Mouse (Mus musculus) left cerebral cortex, adult 18-20 months (tissue): ENCODE data around the gene Hes7. TPM values are rescaled to one million over a fixed set of nuclear protein-coding genes. Genes with fewer than 3 reads are reported as not detected.
A peak's percentile ranks its signal among the peaks of the same experiment; 100 is the strongest.

Source experiments
- DNase-seq, 2 experiments: peaks; one replicate each; pipeline ENCODE4 v3.0.0; 2021 to 2022; ENCODE audit warnings: low spot score in 2 of 2, mixed read lengths in 1 of 2
- long read RNA-seq, 2 experiments: library from polyadenylated mRNA; stranded (forward); transcript quantifications; one replicate each; pipeline ENCODE4 v2.0.0; 2021
- total RNA-seq, 2 experiments: library from RNA; stranded (reverse); gene quantifications; 2 replicates each; pipeline ENCODE4 v1.2.3; 2021

The Hes7 gene
- total RNA-seq, result under 1 TPM; 0.42 to 0.79 TPM
- long read RNA-seq, experiment 1, result 0 reads
- long read RNA-seq, experiment 2, partial matches to known transcripts, result 1 of 2 reads
- long read RNA-seq, experiment 2, other reads (novel, unspliced or antisense), result 1 of 2 reads

DNA sequence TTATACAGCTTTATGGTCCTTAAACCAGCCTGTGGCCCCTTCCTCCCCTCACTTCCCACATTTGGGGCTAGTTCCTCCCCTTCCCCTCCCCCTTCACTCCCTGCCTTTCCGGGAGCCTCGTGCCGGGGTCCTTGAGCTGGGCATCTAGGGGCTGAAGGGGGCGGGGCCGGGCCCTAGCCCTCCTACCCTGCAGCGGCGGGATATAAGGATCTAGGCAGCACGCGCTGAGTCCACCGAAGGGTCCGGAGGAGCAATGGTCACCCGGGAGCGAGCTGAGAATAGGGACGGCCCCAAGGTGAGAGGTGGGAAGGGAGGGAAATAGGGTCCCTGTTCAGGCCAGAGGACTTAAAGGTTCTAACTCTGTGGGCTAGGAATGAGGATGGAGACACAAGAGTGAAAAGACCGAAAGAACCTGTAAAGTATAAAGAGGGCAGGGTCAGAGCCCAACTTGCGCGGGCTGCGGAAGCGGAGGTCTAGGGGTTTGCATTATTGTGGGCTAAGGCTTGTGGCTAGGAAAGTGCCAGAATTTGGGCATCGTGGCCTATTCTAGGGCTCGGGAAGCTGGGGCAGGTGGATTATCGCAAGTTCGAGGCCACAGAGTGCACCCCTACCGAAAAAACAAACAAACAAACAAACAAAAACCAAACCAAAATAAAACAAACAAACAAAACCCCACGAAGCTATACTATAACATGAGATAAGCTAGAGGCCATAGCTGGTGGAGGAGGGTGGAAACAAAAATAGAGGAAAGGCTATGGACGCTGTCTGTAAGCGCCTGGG, at the start of gene Hes7:
Hes7 (plus strand) TSS at position 184 of the 780 bp plus-strand sequence.
- DNase-seq, result no peak

DNA sequence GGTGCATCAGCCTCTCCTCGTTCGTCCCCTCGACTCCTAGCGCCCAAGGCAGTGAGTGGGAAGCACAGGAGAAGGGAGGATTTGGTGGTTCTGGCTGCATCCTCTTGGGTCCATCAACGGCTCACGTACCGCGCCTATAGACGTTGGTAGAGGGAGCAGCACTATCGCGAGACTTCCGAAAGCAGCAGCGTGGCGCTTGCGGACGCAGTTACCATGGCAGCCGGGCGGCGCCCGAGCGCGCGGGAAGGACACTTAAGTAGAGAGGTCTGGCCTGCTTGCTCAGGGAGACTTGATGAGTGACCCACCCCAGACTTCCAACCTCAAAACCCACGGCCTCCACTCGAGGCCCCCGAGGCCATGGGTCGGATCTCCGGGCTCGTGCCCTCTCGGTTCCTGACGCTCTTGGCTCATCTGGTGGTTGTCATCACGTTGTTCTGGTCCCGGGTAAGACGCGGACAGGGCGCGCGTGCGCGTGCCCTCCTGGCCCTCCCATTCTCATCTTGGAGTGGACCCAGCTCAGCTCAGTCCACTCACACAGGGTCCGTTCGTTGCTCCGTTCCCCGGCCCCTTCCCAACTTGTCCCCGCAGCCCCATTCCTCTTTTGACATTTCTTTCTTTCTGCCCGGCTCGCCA, 49.5 kb upstream of the Hes7 start, which contains the start of gene Tmem107:
Tmem107 (plus strand) TSS at position 217 of the 633 bp plus-strand sequence.
- peak; percentile 95 to 96 for DNase-seq

DNA sequence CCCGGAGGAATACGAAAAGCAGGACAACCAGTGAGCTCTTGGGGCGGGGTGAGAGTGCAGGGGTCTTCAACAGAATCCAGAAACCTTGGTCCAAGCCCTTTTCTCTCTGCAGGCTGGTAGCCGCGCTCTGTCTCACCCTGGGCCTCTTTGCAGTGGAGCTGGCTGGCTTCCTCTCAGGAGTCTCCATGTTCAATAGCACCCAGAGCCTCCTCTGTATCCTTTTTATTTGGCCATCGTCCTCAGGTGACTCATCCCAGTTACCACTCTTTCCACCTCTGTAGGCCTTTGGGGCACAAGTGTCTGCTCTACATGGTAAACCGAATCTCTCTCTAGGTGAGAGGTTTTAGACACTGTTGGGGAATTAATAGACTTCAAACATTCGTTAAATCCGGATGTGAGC, 48.9 kb upstream of the Hes7 start:
- peak in 1 of 2 experiments; percentile 37 for DNase-seq

DNA sequence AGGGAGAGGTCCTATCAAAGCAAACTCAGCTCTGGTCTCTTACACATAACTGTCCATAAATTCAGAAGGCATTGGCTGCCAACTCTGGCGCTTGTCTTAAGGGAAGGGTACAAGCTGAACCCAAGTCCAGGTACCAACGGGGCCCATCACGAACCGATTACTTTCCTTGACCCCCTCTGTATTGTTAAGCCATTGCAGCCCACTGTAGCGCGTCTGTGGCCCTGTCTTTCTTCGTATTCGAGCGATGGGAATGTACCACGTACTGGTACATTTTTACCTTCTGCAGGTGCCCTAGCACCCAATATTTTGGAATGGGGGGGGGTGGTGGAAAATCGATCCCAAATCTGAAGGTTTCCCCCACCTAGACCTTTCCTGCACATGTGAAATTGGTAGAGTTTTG, 48.0 kb upstream of the Hes7 start:
- DNase-seq, result no peak

DNA sequence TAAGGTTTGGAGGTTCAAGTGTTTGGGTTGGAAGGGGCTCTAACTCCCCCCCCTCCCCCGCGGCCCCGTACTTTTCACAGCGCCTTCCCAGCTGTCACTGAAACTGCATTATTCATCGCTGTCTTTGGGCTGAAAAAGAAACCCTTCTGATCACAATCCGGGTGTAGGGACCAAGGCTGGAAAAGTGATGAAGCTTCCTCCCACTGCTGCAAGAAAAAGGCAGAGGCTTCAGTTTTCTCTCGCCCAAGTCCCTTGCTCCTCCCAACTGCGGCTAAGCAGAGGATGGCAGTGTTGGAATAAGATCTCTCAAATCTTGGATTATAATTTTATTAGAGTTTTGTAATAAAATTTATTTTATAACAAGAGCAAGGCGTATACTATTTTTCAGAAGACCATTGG, 47.5 kb upstream of the Hes7 start:
- DNase-seq, result no peak

DNA sequence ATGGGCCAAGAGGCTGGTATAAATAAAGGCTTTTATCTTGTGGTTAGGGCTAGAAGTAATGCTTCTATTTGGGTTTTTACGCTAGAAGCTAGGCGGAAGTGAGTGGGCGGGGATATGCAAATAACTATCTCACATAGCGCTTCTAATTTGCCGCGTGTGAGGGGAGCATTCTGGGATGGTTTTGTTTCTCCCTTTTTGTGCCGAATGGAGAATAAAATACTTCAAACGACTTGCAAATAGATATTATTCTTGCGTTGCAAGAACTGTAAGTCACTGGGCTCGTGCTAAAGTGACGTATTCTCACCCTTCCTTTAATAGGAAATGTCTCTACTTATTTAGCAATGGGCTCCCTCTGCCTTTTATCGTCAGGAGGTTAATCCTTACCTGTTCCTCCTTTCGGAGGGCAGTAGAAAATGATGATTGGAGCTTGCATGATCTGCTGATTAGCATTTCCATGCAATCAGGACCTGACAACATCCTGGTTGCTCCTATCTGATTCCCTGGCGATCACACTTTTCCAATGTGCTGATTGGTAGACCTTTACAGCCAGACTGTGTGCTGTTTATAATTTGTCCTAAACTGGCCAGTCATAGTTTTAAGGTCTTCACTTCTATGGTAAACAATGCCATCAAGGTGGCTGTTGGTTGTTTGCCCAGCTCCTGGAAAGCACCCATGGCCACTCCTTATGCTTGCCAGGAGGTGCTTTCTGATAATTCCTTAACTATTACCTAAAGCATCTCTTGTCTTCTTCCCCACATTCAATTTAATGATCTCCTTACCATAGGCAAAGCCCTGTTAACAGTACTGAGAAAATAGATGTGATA, 46.9 kb upstream of the Hes7 start:
- DNase-seq, result peak; percentile 82 to 83

DNA sequence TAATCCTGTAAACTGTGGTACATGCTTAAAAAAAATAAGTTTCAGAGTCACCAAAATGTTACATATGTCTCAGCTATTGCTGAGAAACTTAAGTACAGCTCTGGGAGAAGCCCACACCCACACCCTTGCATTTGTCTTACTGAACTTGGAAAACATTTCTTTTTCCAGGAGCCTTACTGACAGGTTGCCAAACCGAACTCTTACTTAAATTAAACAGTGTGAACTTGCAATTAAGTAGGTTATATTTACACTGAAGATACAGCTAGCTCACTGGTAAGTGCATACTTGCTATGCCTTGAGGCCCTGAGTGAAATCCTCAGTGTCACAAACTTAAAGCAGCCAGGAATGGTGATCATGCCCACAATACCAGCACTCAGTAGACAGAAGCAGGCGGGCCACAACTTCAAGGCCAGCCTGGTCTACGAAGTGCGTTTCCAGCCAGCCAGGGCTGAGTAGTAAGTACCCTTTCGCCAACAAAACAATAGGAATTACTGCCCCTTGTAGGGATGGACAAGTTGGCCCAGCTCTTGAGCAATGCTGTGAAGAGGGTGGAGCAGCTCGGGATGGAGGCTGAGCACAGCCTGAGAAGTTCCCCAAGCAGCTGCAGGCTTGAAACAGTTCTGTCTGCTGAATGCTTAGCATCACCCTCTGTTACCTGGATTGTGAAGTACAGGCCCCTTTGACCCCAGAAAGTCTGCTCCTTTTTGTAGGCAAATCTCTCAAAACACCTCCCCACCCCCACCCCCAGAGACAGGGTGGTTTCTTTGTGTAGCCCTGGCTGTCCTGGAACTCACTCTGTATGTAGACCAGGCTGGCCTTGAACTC, 46.0 kb upstream of the Hes7 start:
- DNase-seq, result no peak

DNA sequence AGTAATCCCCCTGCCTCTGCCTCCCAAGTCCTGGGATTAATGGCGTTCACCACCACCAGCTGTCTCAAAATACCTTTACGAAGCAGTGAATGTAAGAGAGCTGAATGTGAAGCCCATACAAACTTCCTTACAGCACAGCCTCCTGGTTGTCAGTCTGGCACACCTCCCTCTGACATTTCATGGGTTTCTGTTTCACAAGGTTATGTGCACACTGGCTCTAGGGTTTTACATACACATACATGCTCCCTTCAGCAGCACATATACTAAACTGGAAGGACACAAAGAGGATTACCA, 45.5 kb upstream of the Hes7 start:
- DNase-seq, result no peak

DNA sequence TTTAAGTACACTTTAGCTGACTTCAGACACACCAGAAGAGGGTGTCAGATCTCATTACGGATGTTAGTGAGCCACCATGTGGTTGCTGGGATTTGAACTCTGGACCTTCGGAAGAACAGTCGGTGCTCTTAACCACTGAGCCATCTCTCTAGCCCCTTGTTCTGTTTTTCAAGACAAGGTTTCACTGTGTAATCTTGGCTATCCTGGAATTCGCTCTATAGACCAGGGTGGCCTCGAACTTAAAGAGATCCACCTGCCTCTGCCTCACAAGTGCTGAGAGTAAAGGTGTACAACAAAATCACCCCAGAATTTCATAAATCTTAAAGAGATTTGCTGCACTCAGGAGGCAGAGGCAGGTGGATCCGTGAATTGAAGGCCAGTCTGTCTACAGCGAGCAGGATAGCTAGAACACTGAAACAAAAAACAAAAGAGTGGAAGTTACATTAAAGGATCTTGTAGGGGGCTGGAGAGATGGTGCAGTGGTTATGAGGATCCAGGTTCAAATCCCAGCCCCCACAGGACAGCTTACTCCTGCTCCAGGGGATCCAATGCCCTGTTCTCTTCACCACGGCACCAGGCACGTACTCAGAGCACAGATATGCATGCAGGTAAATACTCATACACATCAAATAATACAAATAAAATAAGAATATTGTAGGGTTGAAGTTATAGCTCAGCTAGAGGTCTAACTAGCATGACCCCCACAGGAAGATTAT, 44.3 kb upstream of the Hes7 start:
- DNase-seq, result no peak

DNA sequence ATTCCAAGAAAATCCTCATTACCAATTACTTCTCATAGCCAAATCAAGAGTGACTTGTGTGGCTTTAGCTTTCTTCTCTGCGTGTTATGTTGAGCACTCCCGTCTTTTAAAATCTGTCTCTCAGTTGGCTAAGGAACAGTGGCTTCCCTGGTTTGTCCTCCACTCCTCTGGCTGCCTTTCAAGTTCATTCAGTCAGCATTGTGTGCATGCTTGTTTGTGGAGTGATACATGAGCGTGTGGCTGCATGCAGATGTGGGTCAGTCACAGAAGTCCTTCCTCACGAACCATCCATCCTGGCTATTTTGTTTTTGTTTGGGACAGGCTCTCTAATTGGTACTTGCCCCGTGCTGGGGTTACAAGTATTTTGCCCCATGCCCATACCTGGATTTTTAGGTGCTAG, 43.6 kb upstream of the Hes7 start:
- no peak for DNase-seq

DNA sequence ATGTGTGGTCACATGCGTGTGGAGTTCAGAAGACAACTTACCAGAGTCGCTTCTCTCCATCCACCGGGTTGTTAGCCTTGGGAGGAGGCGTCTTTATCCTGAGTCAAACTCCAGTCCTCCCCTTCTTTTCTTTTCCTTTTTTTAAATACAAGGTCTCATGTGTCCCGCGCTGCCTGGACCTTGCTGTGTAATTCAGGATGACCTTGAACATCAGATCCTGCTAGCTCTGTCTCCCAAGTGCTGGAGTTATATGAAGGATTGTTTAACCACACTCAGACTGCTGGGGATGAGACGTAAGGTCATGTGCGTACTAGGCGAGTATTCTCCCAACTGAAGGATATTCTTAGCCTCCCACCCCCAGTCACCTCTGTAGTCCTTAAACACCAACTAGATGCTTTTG, 42.9 kb upstream of the Hes7 start:
- no peak for DNase-seq

DNA sequence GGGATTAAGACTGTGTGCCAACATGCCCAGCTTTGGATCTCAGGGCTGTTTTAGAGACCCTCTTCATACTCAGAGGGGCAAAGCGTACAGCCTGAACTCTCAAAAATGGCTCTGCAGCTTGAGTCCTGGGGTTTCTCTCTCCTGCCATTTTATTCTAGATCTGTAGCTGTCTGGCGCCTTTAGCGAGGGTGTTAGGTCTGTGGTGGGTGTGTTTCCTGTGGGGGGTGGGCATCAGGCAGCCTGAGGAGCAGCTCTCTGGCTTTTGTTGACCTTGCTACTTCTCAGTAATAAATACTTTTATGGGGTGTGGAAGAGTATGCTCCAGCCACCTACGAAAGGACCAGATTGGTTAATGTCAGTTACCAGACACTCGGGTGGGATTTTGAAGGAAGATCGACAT, 42.2 kb upstream of the Hes7 start:
- no peak for DNase-seq

DNA sequence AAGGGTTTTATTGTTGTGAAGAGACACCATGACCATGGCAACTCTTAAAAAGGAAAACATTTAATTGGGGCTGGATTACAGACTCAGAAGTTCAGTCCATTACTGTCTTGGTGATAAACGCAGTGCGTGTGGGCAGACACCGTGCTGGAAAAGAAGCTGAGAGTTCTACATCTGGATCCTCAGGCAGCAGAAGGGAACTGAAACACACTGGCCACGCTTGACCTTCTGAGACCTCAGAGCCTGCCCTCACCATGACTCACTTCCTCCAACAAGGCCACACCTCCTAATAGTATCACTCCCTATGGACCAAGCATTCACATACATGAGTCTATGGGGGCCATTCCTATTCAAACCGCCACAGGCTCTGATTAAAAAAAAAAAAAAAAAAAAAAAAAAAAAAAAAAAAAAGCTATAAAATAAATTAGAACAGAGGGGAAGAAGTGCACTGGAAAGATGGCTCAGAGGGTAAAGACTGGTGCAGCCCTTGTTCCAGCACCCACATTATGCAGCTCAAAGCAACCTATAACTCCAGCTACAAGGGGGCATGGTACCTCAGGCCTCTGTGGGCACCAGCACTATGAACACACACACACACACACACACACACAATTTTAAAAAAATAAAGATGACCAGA, 41.3 kb upstream of the Hes7 start:
- no peak for DNase-seq

DNA sequence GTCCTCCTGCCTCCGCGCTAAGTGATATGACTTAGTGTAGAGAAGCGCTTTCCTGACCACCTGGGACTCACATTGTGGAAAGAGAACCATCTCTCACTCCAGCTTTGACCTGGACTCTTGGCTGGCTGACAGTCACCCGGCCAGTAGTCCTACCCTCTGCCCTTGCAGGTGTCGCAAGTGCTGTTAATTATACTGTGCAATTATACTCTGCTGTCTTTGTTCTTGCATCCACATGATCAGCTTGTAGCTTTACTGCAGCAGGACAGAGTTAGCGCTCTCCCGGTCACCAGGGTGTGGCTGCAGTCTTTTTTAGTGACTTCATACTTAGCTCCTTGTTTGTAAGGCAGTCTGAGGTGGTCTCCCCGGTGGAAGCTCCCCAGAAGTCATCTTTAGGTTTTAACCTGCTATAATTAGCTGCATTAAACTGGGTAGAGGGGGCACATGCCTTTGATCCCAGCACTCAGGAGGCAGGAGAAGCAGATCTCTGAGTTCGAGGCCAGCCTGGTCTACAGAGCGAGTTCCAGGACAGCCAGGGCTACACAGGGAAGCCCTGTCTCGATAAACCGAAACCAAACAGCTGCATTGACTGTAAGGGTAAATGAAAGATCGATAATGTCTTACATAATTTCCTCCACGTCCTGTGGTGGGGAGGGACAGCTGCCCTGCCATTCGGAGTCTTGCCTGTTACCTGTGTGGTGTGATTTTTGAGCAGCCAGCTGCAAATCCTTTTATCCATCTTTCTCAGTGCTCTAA, 39.9 kb upstream of the Hes7 start:
- DNase-seq, result no peak

DNA sequence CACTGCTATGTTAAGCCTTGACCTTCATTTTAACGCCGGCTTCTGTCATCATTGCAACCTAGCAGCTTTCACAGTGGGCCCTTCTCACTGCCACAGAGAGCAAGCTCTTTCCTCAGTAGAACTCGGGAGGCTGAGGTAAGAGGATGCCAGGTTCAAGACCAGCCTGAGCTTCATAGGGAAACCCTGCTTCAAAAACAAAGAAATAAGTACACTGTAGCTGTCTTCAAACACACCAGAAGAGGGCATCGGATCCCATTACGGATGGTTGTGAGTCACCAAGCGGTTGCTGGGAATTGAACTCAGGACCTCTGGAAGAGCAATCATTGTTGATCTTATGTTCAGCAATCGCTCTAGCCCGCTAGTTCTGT, 39.4 kb upstream of the Hes7 start:
- no peak for DNase-seq

DNA sequence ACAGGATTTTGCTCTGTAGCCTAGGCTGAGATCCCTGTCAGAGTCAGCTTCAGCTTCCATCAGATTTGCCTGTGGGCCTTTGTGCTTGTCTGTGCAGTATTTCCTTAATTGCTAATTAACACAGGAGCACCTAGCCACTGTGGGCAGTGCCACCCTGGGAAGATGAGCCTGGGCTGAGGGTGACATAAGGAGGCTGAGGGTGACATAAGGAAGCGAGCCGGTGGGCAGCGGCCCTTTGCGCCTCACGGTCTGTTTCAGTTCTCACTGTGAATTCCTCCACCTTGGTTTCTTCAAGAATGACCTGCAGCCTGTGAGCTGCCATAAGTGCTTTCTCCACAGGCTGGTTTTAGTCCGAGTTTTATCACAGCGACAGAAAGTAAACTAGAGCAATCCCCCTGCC, 38.6 kb upstream of the Hes7 start:
- no peak for DNase-seq

DNA sequence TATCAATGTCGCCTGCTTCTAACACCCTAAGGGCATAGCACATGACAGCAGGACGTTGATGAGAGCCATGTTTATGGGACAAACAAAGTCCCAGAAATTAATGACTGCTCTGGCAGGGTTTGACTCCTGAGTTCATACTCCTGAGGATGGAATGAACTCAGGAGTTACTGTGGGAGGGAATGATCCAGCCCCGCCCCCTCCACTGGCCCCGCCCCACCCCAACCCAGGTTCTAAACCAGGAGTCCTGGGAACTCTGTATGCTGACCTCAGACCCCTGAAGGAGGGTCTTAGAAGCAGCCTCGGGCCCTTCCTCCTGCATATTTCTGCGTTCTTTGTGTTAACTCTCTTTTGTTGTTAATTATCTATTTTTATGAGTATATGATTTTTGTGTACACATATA, 34.6 kb upstream of the Hes7 start:
- DNase-seq, result no peak

DNA sequence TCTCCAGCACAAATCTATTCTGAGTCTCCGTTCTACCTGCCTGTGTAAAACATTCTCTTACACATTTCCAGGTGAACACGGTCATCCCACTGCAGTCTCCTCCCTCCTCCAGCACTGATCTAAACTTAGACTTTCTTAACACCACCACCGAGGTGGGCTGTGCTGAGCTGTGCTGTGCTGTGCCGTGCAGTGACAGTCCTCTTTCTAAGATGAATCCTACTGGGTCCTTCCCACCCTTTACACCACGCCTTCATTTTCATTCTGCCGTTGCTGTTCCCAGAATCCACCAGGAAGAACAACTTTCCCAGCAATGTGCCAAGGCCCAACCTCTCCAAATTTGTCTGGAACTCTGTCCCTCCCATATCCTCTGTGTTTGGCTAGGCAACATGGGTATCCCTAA, 33.8 kb upstream of the Hes7 start:
- DNase-seq, result peak; percentile 55 to 67

DNA sequence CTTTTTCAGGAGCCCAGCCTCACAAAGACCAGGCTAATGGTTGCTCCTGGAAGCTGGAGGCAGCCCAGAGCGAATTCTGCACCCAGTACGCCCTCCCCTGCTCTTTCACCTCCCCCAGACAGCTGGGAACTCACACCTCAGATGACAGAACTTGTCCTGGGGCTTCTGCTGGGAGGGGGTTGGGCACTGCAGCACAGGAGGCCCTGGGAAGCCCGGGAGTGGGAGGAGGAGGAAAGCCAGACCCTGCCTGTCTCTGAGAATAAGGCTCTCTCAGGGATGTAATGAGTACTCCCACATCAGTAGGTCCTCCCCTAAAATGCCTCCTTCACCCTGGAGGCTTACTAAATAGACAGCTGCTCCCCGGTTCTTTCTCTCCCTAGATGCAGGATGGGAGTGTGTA, 33.1 kb upstream of the Hes7 start:
- peak; percentile 48 to 66 for DNase-seq
